8 mouse cellular contexts compared by ENCODE assay signal in the genomic region with DNA sequence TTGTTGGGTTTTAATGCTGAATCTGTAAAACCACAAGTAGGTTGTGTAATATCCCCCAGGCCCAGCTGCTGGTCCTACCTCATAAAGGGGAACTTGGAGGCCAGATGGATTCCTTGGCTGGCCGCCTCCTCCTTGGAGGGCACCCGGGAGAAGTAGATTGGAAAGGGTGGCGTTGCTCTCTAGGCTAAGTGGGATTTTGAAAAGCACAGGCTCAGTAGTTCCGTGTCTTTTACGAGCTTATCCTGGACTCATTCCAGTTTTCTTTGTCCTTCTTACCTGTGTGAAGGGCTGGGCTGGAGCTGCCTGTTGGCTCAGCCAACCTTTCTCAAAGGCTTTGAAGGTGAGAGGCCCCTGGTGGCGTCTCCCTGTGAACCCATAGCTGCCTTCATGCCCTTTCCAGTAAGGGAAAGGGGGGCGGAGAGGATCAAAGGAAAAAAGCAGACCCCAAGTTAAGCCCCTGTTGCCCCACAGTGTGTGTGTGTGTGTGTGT. TPM values are rescaled to one million over a fixed set of nuclear protein-coding genes. Genes with fewer than 3 reads are reported as not detected.
DNase-seq lines count a peak whose midpoint lies in the region; TF ChIP-seq lines count a peak whose summit lies in the region.

No protein-coding gene starts in this region.

- H3K27me3 ChIP-seq in cerebellum, adult 2 months (ENCODE audit: control insufficient read depth, insufficient read depth, low read length): no peaks in the 10 kb centered on the region
- H3K27me3 ChIP-seq in hindbrain, embryonic 10.5 days (ENCODE audit: insufficient read depth, poor library complexity, severe bottlenecking): no peaks in the 10 kb centered on the region
- H3K27me3 ChIP-seq in small intestine, adult 2 months (ENCODE audit: control insufficient read depth, insufficient read depth, low read length): no peaks in the 10 kb centered on the region

- no peak for TF ChIP-seq POLR2A in cerebellum, adult 2 months (IDR thresholded peaks at IDR 0.05; ENCODE audit: borderline replicate concordance, insufficient read depth, low read length)
- TF ChIP-seq POLR2A in small intestine, adult 2 months (IDR thresholded peaks at IDR 0.05; ENCODE audit: low read depth, low read length): no peak

- peaks cover 5% of the 10 kb centered on the region for H3K4me1 ChIP-seq in cerebellum, adult 2 months (ENCODE audit: control insufficient read depth, insufficient read depth, low read length)
- peaks cover 36% of the 10 kb centered on the region for H3K4me1 ChIP-seq in hindbrain, embryonic 10.5 days (replicated peaks)
- H3K4me1 ChIP-seq in small intestine, adult 2 months (ENCODE audit: control insufficient read depth, insufficient read depth, insufficient read length, low read length): peaks cover 36% of the 10 kb centered on the region; the same call in 1 of the 2 replicates

- DNase-seq in NIH3T3 (ENCODE audit: low read depth): peak; percentile 96
- DNase-seq in cerebellum, adult 2 months: peak; percentile 46 to 51
- peak; percentile 72 for DNase-seq in gastrocnemius, adult 18-20 months (ENCODE audit: low spot score)
- no peak for DNase-seq in hindbrain, embryonic 10.5 days (ENCODE audit: low spot score)
- peak; percentile 34 to 57 for DNase-seq in layer of hippocampus, postnatal 14 days (ENCODE audit: low spot score in 2 of 2)
- peak; percentile 80 to 90 for DNase-seq in lung, postnatal 4 days
- DNase-seq in embryo, embryonic 10.5 days (ENCODE audit: low spot score): no peak

- 33% methylated on average over 7 of the region's 7 CpGs for WGBS in cerebellum, adult 2 months
- 58% methylated on average over 7 of the region's 7 CpGs for WGBS in hindbrain, embryonic 10.5 days
- 10% methylated on average over 7 of the region's 7 CpGs for WGBS in small intestine, adult 2 months

- peak overlapping the region; percentile 43; the same call in 1 of the 2 replicates for H3K27ac ChIP-seq in cerebellum, adult 2 months (ENCODE audit: insufficient read depth, low read length)
- H3K27ac ChIP-seq in hindbrain, embryonic 10.5 days: peak overlapping the region; percentile 86
- peak overlapping the region; percentile 91 for H3K27ac ChIP-seq in small intestine, adult 2 months (ENCODE audit: insufficient read depth, low read depth, low read length)

- no peaks in the 10 kb centered on the region for H3K9me3 ChIP-seq in hindbrain, embryonic 10.5 days

- H3K36me3 ChIP-seq in hindbrain, embryonic 10.5 days: no peaks in the 10 kb centered on the region
- peaks cover 3% of the 10 kb centered on the region; the same call in 1 of the 2 replicates for H3K36me3 ChIP-seq in small intestine, adult 2 months (ENCODE audit: control insufficient read depth, insufficient read depth, low read length)

- no peak for TF ChIP-seq CTCF in cerebellum, adult 2 months (IDR thresholded peaks at IDR 0.05; ENCODE audit: borderline replicate concordance, insufficient read depth, low read depth, low read length)
- no peak for TF ChIP-seq CTCF in small intestine, adult 2 months (IDR thresholded peaks at IDR 0.05; ENCODE audit: extremely low read depth, insufficient read length, insufficient replicate concordance, low read depth, low read length)

- H3K4me3 ChIP-seq in cerebellum, adult 2 months (replicated peaks; ENCODE audit: insufficient read depth, low read depth, low read length): peak overlapping the region; percentile 66
- H3K4me3 ChIP-seq in hindbrain, embryonic 10.5 days: peak overlapping the region; percentile 53; the same call in 1 of the 2 replicates
- H3K4me3 ChIP-seq in small intestine, adult 2 months (ENCODE audit: low read depth, low read length): peak overlapping the region; percentile 78

RNA-seq across cellular contexts. Expression of a gene that starts 42.4 kb away (rescaled TPM):
- polyA plus RNA-seq in cerebellum, adult 2 months (2012; rRNA removed): 96.3 and 101 TPM in 2 replicates
- 10 to 100 TPM; 52.1 to 57.4 TPM for total RNA-seq in gastrocnemius, adult 18-20 months (2021)
- 136 and 149 TPM in 2 replicates for polyA plus RNA-seq in hindbrain, embryonic 10.5 days (2016; fragmentation: Nextera tagmentation; extraction: Ambion mirVana)
- total RNA-seq in layer of hippocampus, postnatal 14 days (2021): 10 to 100 TPM; 65.6 to 73.8 TPM
- polyA plus RNA-seq in small intestine, adult 2 months (2012; rRNA removed): 7.4 and 13.2 TPM in 2 replicates

Comparison
In these comparisons a context has a peak if more than half of its experiments do, and no peak if none do; other contexts are left out.
1. DNase-seq: peak in NIH3T3 (single experiment), cerebellum, adult 2 months (2 of 2), gastrocnemius, adult 18-20 months (single experiment), layer of hippocampus, postnatal 14 days (2 of 2) and lung, postnatal 4 days (2 of 2); none in hindbrain, embryonic 10.5 days (single experiment) and embryo, embryonic 10.5 days (single experiment).
2. Peak in every context shown above with its lines, with median percentiles within 50 percentile points of each other: H3K27ac ChIP-seq and H3K4me3 ChIP-seq.